Mouse (Mus musculus) spleen, adult 2 months (tissue): ENCODE data around the gene Trim26.

Experiments
- CTCF ChIP-seq: fragments of 200-500 bp; IDR thresholded peaks from 2 replicates; pipeline ENCODE4 v1.5.1; 2011; ENCODE audit warnings: mild to moderate bottlenecking, inconsistent platforms; ENCODE audit not compliant: insufficient read depth, insufficient read length, insufficient replicate concordance; ENCODE audit errors: extremely low read depth
- POLR2A ChIP-seq: fragments of 200-500 bp; IDR thresholded peaks from 2 replicates; pipeline ENCODE4 v1.6.1; 2011; ENCODE audit warnings: low read depth, low read length, inconsistent platforms

GRCm38 (mm10) chr17:36844286-36844719, 7.4 kb downstream of the Trim26 start:
- no peak for TF ChIP-seq CTCF
- TF ChIP-seq POLR2A: no peak
